Mouse (Mus musculus) CH12.LX (cell line): ENCODE results near the gene Tcea2. TPM values are rescaled to one million over a fixed set of nuclear protein-coding genes. Genes with fewer than 3 reads are reported as not detected.

ENCODE experiments used
- DNase-seq: peaks from one replicate; pipeline ENCODE4 v3.0.0-alpha.2; 2013; ENCODE audit errors: extremely low read depth
- H3K27ac ChIP-seq: 2 replicates; pipeline ENCODE4 v1.5.1; 2012; ENCODE audit warnings: low read depth, mild to moderate bottlenecking, control low read depth, moderate library complexity; ENCODE audit not compliant: insufficient read depth
- H3K27me3 ChIP-seq: replicated peaks from 2 replicates; pipeline ENCODE3; 2012; ENCODE audit warnings: inconsistent platforms
- H3K36me3 ChIP-seq, 2 experiments: replicated peaks in 1 of 2; 2 replicates each; pipeline versions ENCODE3 to v1.6.1; 2012; ENCODE audit warnings: inconsistent platforms in 1 of 2, low read length in 1 of 2, mild to moderate bottlenecking in 1 of 2, mixed read lengths in 1 of 2, moderate library complexity in 1 of 2; ENCODE audit not compliant: control insufficient read depth in 1 of 2, insufficient read depth in 1 of 2
- H3K4me1 ChIP-seq, 2 experiments: 2 replicates each; pipeline ENCODE4 v1.6.1; 2012; ENCODE audit warnings: inconsistent platforms in 1 of 2, moderate library complexity in 1 of 2; ENCODE audit not compliant: insufficient read depth in 2 of 2, control insufficient read depth in 1 of 2
- H3K4me2 ChIP-seq: 2 replicates; pipeline ENCODE4 v1.6.1; 2012; ENCODE audit warnings: low read depth, mild to moderate bottlenecking, control low read depth; ENCODE audit not compliant: poor library complexity, insufficient read depth, severe bottlenecking
- H3K4me3 ChIP-seq, 3 experiments: fragments of 150-350 bp in 1 of 3; sonication (generic) in 1 of 3; replicated peaks in 1 of 3; 2 replicates each; pipeline versions ENCODE3 to v1.5.1; 2011 to 2012; ENCODE audit warnings: low read depth in 2 of 3, low read length in 2 of 3, mild to moderate bottlenecking in 2 of 3, moderate library complexity in 2 of 3, control low read depth in 1 of 3, improper control_type of control experiment in 1 of 3, inconsistent platforms in 1 of 3, mixed read lengths in 1 of 3; ENCODE audit not compliant: poor library complexity in 1 of 3
- H3K79me2 ChIP-seq: replicated peaks from 2 replicates; pipeline ENCODE4 v1.6.1; 2012; ENCODE audit warnings: mild to moderate bottlenecking, moderate library complexity; ENCODE audit not compliant: control insufficient read depth, poor library complexity, insufficient read depth, severe bottlenecking; ENCODE audit errors: extremely low read depth
- H3K9ac ChIP-seq: 2 replicates; pipeline ENCODE4 v1.6.1; 2012; ENCODE audit warnings: low read depth, mild to moderate bottlenecking, control low read depth, moderate library complexity; ENCODE audit not compliant: insufficient read depth
- H3K9me3 ChIP-seq: replicated peaks from 2 replicates; pipeline ENCODE3; 2012; ENCODE audit warnings: low read length, inconsistent platforms, mixed read lengths
- BHLHE40 ChIP-seq: IDR thresholded peaks from 2 replicates; pipeline ENCODE4 v1.6.1; 2011; ENCODE audit warnings: mild to moderate bottlenecking, low read depth, low read length, improper control_type of control experiment
- CHD1 ChIP-seq: IDR thresholded peaks from 2 replicates; pipeline ENCODE4 v1.6.1; 2012; ENCODE audit warnings: low read depth, low read length, improper control_type of control experiment, inconsistent platforms
- CHD2 ChIP-seq: IDR thresholded peaks from 2 replicates; pipeline ENCODE4 v1.6.1; 2011; ENCODE audit warnings: low read length, improper control_type of control experiment
- CTCF ChIP-seq, 2 experiments: IDR thresholded peaks in 1 of 2; conservative IDR thresholded peaks in 1 of 2; 2 replicates each; pipeline ENCODE4 v1.5.1; 2011 to 2012; ENCODE audit warnings: low read depth in 2 of 2, low read length in 2 of 2, improper control_type of control experiment in 1 of 2, inconsistent platforms in 1 of 2, mild to moderate bottlenecking in 1 of 2, moderate library complexity in 1 of 2
- E2F4 ChIP-seq: IDR thresholded peaks from 2 replicates; pipeline ENCODE4 v1.6.1; 2011; ENCODE audit warnings: low read depth, low read length, improper control_type of control experiment; ENCODE audit not compliant: insufficient replicate concordance
- ELF1 ChIP-seq: IDR thresholded peaks from 2 replicates; pipeline ENCODE4 v1.6.1; 2014; ENCODE audit warnings: low read depth, mild to moderate bottlenecking, inconsistent platforms, low read length, improper control_type of control experiment
- EP300 ChIP-seq: IDR thresholded peaks from 2 replicates; pipeline ENCODE4 v1.6.1; 2011; ENCODE audit warnings: low read length, improper control_type of control experiment
- ETS1 ChIP-seq: conservative IDR thresholded peaks from 2 replicates; pipeline ENCODE4 v1.6.1; 2012; ENCODE audit warnings: low read depth, mild to moderate bottlenecking, inconsistent platforms, low read length, improper control_type of control experiment, moderate library complexity
- GABPA ChIP-seq: IDR thresholded peaks from 2 replicates; pipeline ENCODE4 v1.6.1; 2012; ENCODE audit warnings: low read depth, low read length, improper control_type of control experiment, inconsistent platforms; ENCODE audit not compliant: insufficient replicate concordance
- JUND ChIP-seq: conservative IDR thresholded peaks from 2 replicates; pipeline ENCODE4 v1.6.1; 2011; ENCODE audit warnings: low read depth, low read length, improper control_type of control experiment
- KAT2A ChIP-seq: IDR thresholded peaks from 2 replicates; pipeline ENCODE4 v1.6.1; 2012; ENCODE audit warnings: low read length, improper control_type of control experiment, inconsistent platforms; ENCODE audit not compliant: insufficient replicate concordance
- MAFK ChIP-seq: IDR thresholded peaks from 2 replicates; pipeline ENCODE4 v1.6.1; 2011; ENCODE audit warnings: low read length, improper control_type of control experiment; ENCODE audit not compliant: insufficient replicate concordance
- MAZ ChIP-seq: IDR thresholded peaks from 2 replicates; pipeline ENCODE4 v1.6.1; 2012; ENCODE audit warnings: low read depth, mild to moderate bottlenecking, inconsistent platforms, low read length, improper control_type of control experiment, moderate library complexity
- MEF2A ChIP-seq: IDR thresholded peaks from 2 replicates; pipeline ENCODE4 v1.6.1; 2014; ENCODE audit warnings: low read depth, mild to moderate bottlenecking, inconsistent platforms, low read length, improper control_type of control experiment, borderline replicate concordance
- MXI1 ChIP-seq: IDR thresholded peaks from 2 replicates; pipeline ENCODE4 v1.6.1; 2011; ENCODE audit warnings: mild to moderate bottlenecking, low read depth, low read length, improper control_type of control experiment
- MYC ChIP-seq: IDR thresholded peaks from 2 replicates; pipeline ENCODE4 v1.6.1; 2011; ENCODE audit warnings: low read depth, mild to moderate bottlenecking, improper control_type of control experiment, low read length
- NELFE ChIP-seq: IDR thresholded peaks from 2 replicates; pipeline ENCODE4 v1.6.1; 2011; ENCODE audit warnings: low read depth, low read length, improper control_type of control experiment
- NRF1 ChIP-seq: IDR thresholded peaks from 2 replicates; pipeline ENCODE4 v1.6.1; 2014; ENCODE audit warnings: low read depth, mild to moderate bottlenecking, inconsistent platforms, low read length, improper control_type of control experiment, moderate library complexity
- PAX5 ChIP-seq: IDR thresholded peaks from 2 replicates; pipeline ENCODE4 v1.6.1; 2012; ENCODE audit warnings: low read length, inconsistent platforms, mixed read lengths
- POLR2A ChIP-seq: IDR thresholded peaks from 2 replicates; pipeline ENCODE4 v1.6.1; 2011; ENCODE audit warnings: low read depth, mild to moderate bottlenecking, improper control_type of control experiment, low read length
- RAD21 ChIP-seq: IDR thresholded peaks from 2 replicates; pipeline ENCODE4 v1.6.1; 2011; ENCODE audit warnings: low read depth, mild to moderate bottlenecking, low read length, improper control_type of control experiment, moderate library complexity
- SMC3 ChIP-seq: IDR thresholded peaks from 2 replicates; pipeline ENCODE4 v1.6.1; 2011; ENCODE audit warnings: low read depth, low read length, improper control_type of control experiment
- TBP ChIP-seq: conservative IDR thresholded peaks from 2 replicates; pipeline ENCODE4 v1.6.1; 2011; ENCODE audit warnings: low read depth, low read length, improper control_type of control experiment
- USF1 ChIP-seq: IDR thresholded peaks from 2 replicates; pipeline ENCODE4 v1.6.1; 2014; ENCODE audit warnings: low read depth, mild to moderate bottlenecking, inconsistent platforms, low read length, improper control_type of control experiment
- USF2 ChIP-seq: conservative IDR thresholded peaks from 2 replicates; pipeline ENCODE4 v1.6.1; 2011; ENCODE audit warnings: low read depth, low read length, improper control_type of control experiment
- ZC3H11A ChIP-seq: IDR thresholded peaks from 2 replicates; pipeline ENCODE4 v1.6.1; 2012; ENCODE audit warnings: low read depth, mild to moderate bottlenecking, inconsistent platforms, low read length, improper control_type of control experiment
- ZMIZ1 ChIP-seq: IDR thresholded peaks from 2 replicates; pipeline ENCODE4 v1.6.1; 2012; ENCODE audit warnings: low read depth, mild to moderate bottlenecking, inconsistent platforms, low read length, improper control_type of control experiment
- dilution Hi-C: fragments of 300-500 bp; cut with MboI; formaldehyde crosslinking; loops from 2 replicates; pipeline ENCODE4 v1.14.3; 2020; ENCODE audit warnings: low sequenced_read_pairs; ENCODE audit not compliant: extremely low pct_unique_long_range_greater_than_20kb, extremely low pct_ligation_motif_present
- in situ Hi-C: fragments of 300-500 bp; cut with MboI; formaldehyde crosslinking; loops from 3 replicates; pipeline ENCODE4 v1.14.3; 2019; ENCODE audit warnings: low sequenced_read_pairs, low pct_ligation_motif_present, low pct_unique_long_range_greater_than_20kb, mixed read lengths
- polyA plus RNA-seq: library from polyadenylated mRNA; unstranded; fragments of >175 nt; gene quantifications from 2 replicates; pipeline ENCODE4 v1.2.1, GENCODE M21; 2012; ENCODE audit warnings: low read depth; ENCODE audit not compliant: insufficient read length
- total RNA-seq, 2 experiments: library from RNA; depleted of rRNA; stranded (reverse); fragments of 300-350 nt in 1 of 2; fragments of >200 nt in 1 of 2; gene quantifications; 2 replicates each; pipeline ENCODE4 v1.2.3; 2012 to 2014

The Tcea2 gene
- total and polyA plus RNA-seq, 3 experiments, result 8.8 to 14.4 (median 9.2) TPM

- dilution Hi-C loops (no loop called here), in situ Hi-C loops (loop anchor here (10.0 kb wide), 2 partner anchors 77 to 287 kb away; no protein-coding TSS in a partner anchor)
- peaks cover 20% of the 10 kb centered on the region for H3K79me2 ChIP-seq
- H3K27ac ChIP-seq, result no peak overlapping the region
- no peak for TF ChIP-seq CTCF (conservative IDR thresholded peaks at IDR 0.05 in 1 of 2, IDR thresholded peaks at IDR 0.05 in 1 of 2; ENCODE audit: low read depth in 2 of 2, low read length in 2 of 2)
- no peak for TF ChIP-seq JUND
- no peak for TF ChIP-seq E2F4
- no peak for TF ChIP-seq MXI1
- no peak for TF ChIP-seq PAX5
- TF ChIP-seq ZC3H11A, result no peak
- no peak for TF ChIP-seq NRF1
- TF ChIP-seq SMC3, result no peak
- TF ChIP-seq BHLHE40, result no peak
- no peak for TF ChIP-seq TBP
- TF ChIP-seq EP300, result no peak
- TF ChIP-seq USF1, result no peak
- TF ChIP-seq MAZ, result no peak
- no peak for TF ChIP-seq NELFE
- no peak for TF ChIP-seq RAD21
- TF ChIP-seq KAT2A, result no peak
- no peak for TF ChIP-seq MAFK
- no peak for TF ChIP-seq MYC
- no peak for TF ChIP-seq ETS1
- no peak for TF ChIP-seq ZMIZ1
- H3K9ac ChIP-seq, result no peak overlapping the region
- DNase-seq, result no peak
- H3K9me3 ChIP-seq, result no peaks in the 10 kb centered on the region
- peaks cover 34 to 52% of the 10 kb centered on the region in 2 experiments for H3K36me3 ChIP-seq
- no peaks in the 10 kb centered on the region for H3K27me3 ChIP-seq
- no peak overlapping the region for H3K4me2 ChIP-seq
- H3K4me1 ChIP-seq, result peaks cover 28 to 59% of the 10 kb centered on the region in 2 experiments
- H3K4me3 ChIP-seq, result peak overlapping the region in 1 of 3 experiments; percentile 71
Measured at GRCm38 (mm10) chr2:181691571-181691970, 11.5 kb downstream of the Tcea2 start.

GRCm38 (mm10) chr2:181692304-181692703 lies 12.2 kb downstream of the Tcea2 start:
- H3K9ac ChIP-seq, result 0 out of 2 replicates have a peak overlapping the region, but pooled peaks have one; percentile 78
- in situ Hi-C loops, result loop anchor here (10.0 kb wide), 2 partner anchors 78 to 288 kb away; no protein-coding TSS in a partner anchor

More at GRCm38 (mm10) chr2:181692304-181692703, 12.2 kb downstream of the Tcea2 start:
- Histone ChIP-seq H3K27me3 (no peaks in the 10 kb centered on the region), H3K36me3 (peaks cover 28 to 44% of the 10 kb centered on the region in 2 experiments), H3K9me3 (no peaks in the 10 kb centered on the region), H3K4me1 (peaks cover 28 to 59% of the 10 kb centered on the region in 2 experiments), H3K4me2 (peak overlapping the region; percentile 90), H3K27ac (no peak overlapping the region), H3K4me3 (peak overlapping the region; percentile 71 to 78 (median 72)), H3K79me2 (peaks cover 20% of the 10 kb centered on the region)
- dilution Hi-C loops, result no loop called here
- DNase-seq, result no peak
- no peak for TF ChIP-seq TBP
- no peak for TF ChIP-seq CHD1
- no peak for TF ChIP-seq MEF2A
- TF ChIP-seq CHD2, result no peak
- no peak for TF ChIP-seq MYC
- no peak for TF ChIP-seq RAD21
- TF ChIP-seq USF2, result no peak
- TF ChIP-seq ZMIZ1, result no peak
- TF ChIP-seq NELFE, result no peak
- no peak for TF ChIP-seq MAZ
- TF ChIP-seq ELF1, result no peak
- TF ChIP-seq MXI1, result no peak
- TF ChIP-seq CTCF (conservative IDR thresholded peaks at IDR 0.05 in 1 of 2, IDR thresholded peaks at IDR 0.05 in 1 of 2; ENCODE audit: low read depth in 2 of 2, low read length in 2 of 2), result no peak
- no peak for TF ChIP-seq JUND
- TF ChIP-seq POLR2A, result no peak
- no peak for TF ChIP-seq GABPA
